Mouse (Mus musculus) lung, postnatal 0 days (tissue): ENCODE results near the gene Gm47791.

Experiments used
- CTCF ChIP-seq: IDR thresholded peaks from 2 replicates; pipeline ENCODE4 v1.5.1; 2016; ENCODE audit warnings: antibody characterized with exemption, mild to moderate bottlenecking
- EP300 ChIP-seq: IDR thresholded peaks from 2 replicates; pipeline ENCODE4 v1.6.1; 2016; ENCODE audit warnings: antibody characterized with exemption, mild to moderate bottlenecking, control low read depth

DNA sequence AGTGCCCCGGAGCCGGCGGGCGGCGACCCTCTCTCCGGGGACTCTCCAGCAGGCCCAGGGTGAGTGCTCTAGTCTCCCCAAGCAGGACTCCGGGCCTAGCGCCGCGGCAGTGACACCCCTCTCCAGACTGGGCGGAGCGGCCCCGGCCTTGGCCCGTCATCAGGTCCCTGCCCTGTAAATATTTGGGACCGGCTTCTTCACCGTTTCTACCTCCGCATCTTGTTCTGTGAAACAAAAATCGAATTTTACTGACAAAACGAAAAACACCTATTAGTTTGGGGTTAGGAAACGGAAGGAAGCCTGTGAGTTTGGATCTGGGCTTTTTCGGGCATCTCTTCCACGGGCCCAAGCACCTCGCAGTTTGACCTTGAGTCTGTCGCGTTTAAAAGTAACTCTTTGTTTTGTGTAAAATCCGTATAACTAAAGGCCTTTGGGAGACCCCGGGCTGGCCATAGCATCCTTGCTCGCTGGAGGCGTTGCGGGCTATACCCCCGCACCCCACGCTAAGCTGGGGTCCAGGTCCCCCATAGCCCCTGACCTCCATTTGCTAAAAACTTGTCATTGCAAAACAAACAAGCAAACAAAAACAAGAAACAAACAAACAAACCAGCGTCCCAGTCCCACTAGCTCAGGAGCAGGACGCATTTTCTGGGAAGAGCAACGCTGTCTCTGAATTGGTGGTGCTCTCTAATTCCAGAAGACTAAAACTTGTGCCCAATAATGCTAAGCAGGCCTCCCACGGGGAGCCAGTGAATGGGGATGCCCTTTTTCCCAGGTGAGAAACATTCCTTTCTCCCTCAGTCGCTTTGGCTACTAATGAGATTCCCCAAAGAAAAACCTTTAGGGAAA is 45.8 kb downstream of the Gm47791 start:
- no peak for TF ChIP-seq CTCF
- no peak for TF ChIP-seq EP300
